14 mouse cellular contexts compared by ENCODE assay signal in genomic region chr3:69469463-69470141, GRCm38 (mm10).
DNase-seq lines count a peak whose midpoint lies in the region; ATAC-seq and TF ChIP-seq lines count a peak whose summit lies in the region.
"Had no signal": no experiment of that assay in that cellular context is flagged by ENCODE, and none has a peak within 500 bp of the region (broad histone marks: within the 10 kb centered on the region; RNA-seq: fewer than 3 reads in every experiment).

No protein-coding gene starts in this region.

- H3K36me3 ChIP-seq in lung, embryonic 16.5 days (ENCODE audit: control insufficient read depth, insufficient read depth, low read length): no peaks in the 10 kb centered on the region
- H3K36me3 ChIP-seq in hindbrain, postnatal 0 days (ENCODE audit: insufficient read depth, low read length): no peaks in the 10 kb centered on the region
- no peaks in the 10 kb centered on the region for H3K36me3 ChIP-seq in midbrain, embryonic 14.5 days (ENCODE audit: control insufficient read depth, insufficient read depth, low read length)
- H3K36me3 ChIP-seq: embryonic facial prominence, embryonic 13.5 days; limb, embryonic 13.5 days had no signal

- ATAC-seq in lung, embryonic 16.5 days (ENCODE audit: low read depth): peak; percentile 43; the same call in 1 of the 2 replicates
- 0 out of 2 replicates have a peak, but pooled peaks have one; percentile 40 for ATAC-seq in hindbrain, postnatal 0 days
- peak; percentile 69 for ATAC-seq in midbrain, embryonic 14.5 days (ENCODE audit: low FRiP score, low TSS enrichment)
- ATAC-seq: Patski had no signal

- peak; percentile 22 for DNase-seq in embryo, embryonic 9.5 days (ENCODE audit: extremely low spot score)
- DNase-seq in embryo, embryonic 11 days: no peak
- DNase-seq in lung, postnatal 4 days: no peak
- no peak for DNase-seq in hindbrain, postnatal 0 days (ENCODE audit: low spot score)
- peak; percentile 45 for DNase-seq in midbrain, embryonic 14.5 days
- DNase-seq in ovary, adult 18-20 months (ENCODE audit: low spot score): no peak
- no peak for DNase-seq in ovary, postnatal 14 days (ENCODE audit: low spot score)
- DNase-seq: kidney, adult 11 months; layer of hippocampus, adult 9-11 months had no signal

- 0 out of 2 replicates have a peak, but pooled peaks cover 2% of the 10 kb centered on the region for H3K9me3 ChIP-seq in lung, embryonic 16.5 days (ENCODE audit: control insufficient read depth, low read length)
- no peaks in the 10 kb centered on the region for H3K9me3 ChIP-seq in hindbrain, postnatal 0 days (ENCODE audit: low read length)
- H3K9me3 ChIP-seq in midbrain, embryonic 14.5 days (ENCODE audit: control insufficient read depth, low read length): no peaks in the 10 kb centered on the region
- H3K9me3 ChIP-seq: embryonic facial prominence, embryonic 13.5 days; limb, embryonic 13.5 days had no signal

- no peak overlapping the region for H3K27ac ChIP-seq in lung, embryonic 16.5 days (ENCODE audit: low read length)
- no peak overlapping the region for H3K27ac ChIP-seq in hindbrain, postnatal 0 days
- H3K27ac ChIP-seq in midbrain, embryonic 14.5 days (replicated peaks; ENCODE audit: low read depth, low read length): peak overlapping the region; percentile 60; the same call in 1 of the 2 replicates
- H3K27ac ChIP-seq: embryonic facial prominence, embryonic 13.5 days; limb, embryonic 13.5 days had no signal

- no peak overlapping the region for H3K9ac ChIP-seq in lung, embryonic 16.5 days (ENCODE audit: low read length)
- H3K9ac ChIP-seq in hindbrain, postnatal 0 days (replicated peaks; ENCODE audit: low read length): no peak overlapping the region
- no peak overlapping the region for H3K9ac ChIP-seq in midbrain, embryonic 14.5 days (replicated peaks; ENCODE audit: low read length)
- H3K9ac ChIP-seq: embryonic facial prominence, embryonic 13.5 days; limb, embryonic 13.5 days had no signal

- no peaks in the 10 kb centered on the region; the same call in 1 of the 2 replicates for H3K4me1 ChIP-seq in lung, embryonic 16.5 days (replicated peaks; ENCODE audit: control insufficient read depth, insufficient read depth, low read length)
- no peaks in the 10 kb centered on the region for H3K4me1 ChIP-seq in hindbrain, postnatal 0 days (ENCODE audit: insufficient read depth, low read length)
- H3K4me1 ChIP-seq in midbrain, embryonic 14.5 days (ENCODE audit: control insufficient read depth, insufficient read depth, low read length): peaks cover 14% of the 10 kb centered on the region

- no peak for TF ChIP-seq CTCF in hindbrain, postnatal 0 days (IDR thresholded peaks at IDR 0.05; ENCODE audit: low read depth)

- H3K4me2 ChIP-seq in lung, embryonic 16.5 days (ENCODE audit: low read depth, low read length): no peak overlapping the region
- no peak overlapping the region for H3K4me2 ChIP-seq in hindbrain, postnatal 0 days (ENCODE audit: low read depth, low read length)
- no peak overlapping the region for H3K4me2 ChIP-seq in midbrain, embryonic 14.5 days (ENCODE audit: low read length)
- H3K4me2 ChIP-seq: embryonic facial prominence, embryonic 13.5 days; limb, embryonic 13.5 days had no signal

- H3K27me3 ChIP-seq in lung, embryonic 16.5 days (ENCODE audit: control insufficient read depth, insufficient read depth, low read depth, low read length): no peaks in the 10 kb centered on the region
- H3K27me3 ChIP-seq in hindbrain, postnatal 0 days (ENCODE audit: insufficient read depth, low read length): no peaks in the 10 kb centered on the region
- no peaks in the 10 kb centered on the region for H3K27me3 ChIP-seq in midbrain, embryonic 14.5 days (ENCODE audit: control insufficient read depth, insufficient read depth, low read length)
- H3K27me3 ChIP-seq: Patski had no signal

- no peak overlapping the region for H3K4me3 ChIP-seq in lung, embryonic 16.5 days (ENCODE audit: low read length)
- H3K4me3 ChIP-seq in hindbrain, postnatal 0 days (ENCODE audit: low read length): no peak overlapping the region
- H3K4me3 ChIP-seq in midbrain, embryonic 14.5 days (replicated peaks; ENCODE audit: low read depth, low read length): no peak overlapping the region
- H3K4me3 ChIP-seq: embryonic facial prominence, embryonic 13.5 days; limb, embryonic 13.5 days; myocyte had no signal

- 27% methylated on average over 5 of the region's 6 CpGs for whole genome bisulfite sequencing in lung, embryonic 16.5 days
- WGBS in hindbrain, postnatal 0 days: 38% methylated on average over 6 of the region's 6 CpGs
- WGBS in midbrain, embryonic 14.5 days: 16% methylated on average over 5 of the region's 6 CpGs

Comparison
In these comparisons a context has a peak if more than half of its experiments do, and no peak if none do; other contexts are left out.
1. DNase-seq: peak in embryo, embryonic 9.5 days (single experiment) and midbrain, embryonic 14.5 days (single experiment); none in embryo, embryonic 11 days (single experiment), lung, postnatal 4 days (0 of 2), hindbrain, postnatal 0 days (single experiment), ovary, adult 18-20 months (single experiment) and ovary, postnatal 14 days (single experiment).
2. Peak in every context shown above with its lines, with median percentiles within 50 percentile points of each other: ATAC-seq.